In the genomic region with DNA sequence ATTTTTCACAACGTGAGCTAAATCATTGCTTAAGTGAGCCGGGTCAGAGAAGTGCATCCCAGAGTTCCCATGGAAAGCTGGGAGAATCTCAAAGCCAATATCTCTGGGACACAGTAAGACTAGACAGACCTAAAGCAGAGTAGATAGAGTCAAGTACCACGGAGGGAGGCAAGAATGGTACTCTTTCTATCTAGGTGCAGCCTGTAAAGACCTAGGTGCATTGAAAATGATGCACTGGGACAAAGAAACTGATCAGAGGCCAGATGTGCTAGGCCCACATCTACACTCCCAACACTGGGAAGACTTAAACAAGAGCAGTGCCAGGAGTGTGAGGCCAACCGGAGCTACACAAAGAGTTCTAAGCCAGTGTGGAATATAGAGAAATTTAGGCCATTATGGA, we compare ENCODE assay signal across 32 mouse cellular contexts. TPM values are rescaled to one million over a fixed set of nuclear protein-coding genes. Genes with fewer than 3 reads are reported as not detected.
DNase-seq lines count a peak whose midpoint lies in the region; ATAC-seq and TF ChIP-seq lines count a peak whose summit lies in the region.
"Had no signal": no experiment of that assay in that cellular context is flagged by ENCODE, and none has a peak within 500 bp of the region (broad histone marks: within the 10 kb centered on the region; RNA-seq: fewer than 3 reads in every experiment).

No protein-coding gene starts in this region.

- 0 out of 2 replicates have a peak overlapping the region, but pooled peaks have one; percentile 38 for H3K27ac ChIP-seq in midbrain, embryonic 14.5 days (replicated peaks; ENCODE audit: low read depth, low read length)
- H3K27ac ChIP-seq in midbrain, embryonic 13.5 days, result no peak overlapping the region
- peak overlapping the region; percentile 100 for H3K27ac ChIP-seq in thymus, adult 2 months (ENCODE audit: control insufficient read depth, insufficient read depth, low read length)
- H3K27ac ChIP-seq: heart, adult 2 months; hindbrain, embryonic 12.5 days; limb, embryonic 10.5 days; limb, embryonic 15.5 days; liver, embryonic 13.5 days; macrophage; neural tube, embryonic 12.5 days had no signal

- H3K36me3 ChIP-seq in midbrain, embryonic 14.5 days (ENCODE audit: control insufficient read depth, insufficient read depth, low read length), result no peaks in the 10 kb centered on the region
- no peaks in the 10 kb centered on the region for H3K36me3 ChIP-seq in midbrain, embryonic 13.5 days
- peaks cover 62% of the 10 kb centered on the region for H3K36me3 ChIP-seq in thymus, adult 2 months (ENCODE audit: control insufficient read depth, insufficient read depth, low read length)
- H3K36me3 ChIP-seq: hindbrain, embryonic 12.5 days; limb, embryonic 10.5 days; limb, embryonic 15.5 days; liver, embryonic 13.5 days; neural tube, embryonic 12.5 days had no signal

- no peak for TF ChIP-seq POLR2A in thymus, adult 2 months (IDR thresholded peaks at IDR 0.05; ENCODE audit: control insufficient read depth, extremely low read depth, insufficient read depth, low read length, poor library complexity)

- no peak for ATAC-seq in midbrain, embryonic 14.5 days (ENCODE audit: low FRiP score, low TSS enrichment)
- no peak for ATAC-seq in midbrain, embryonic 13.5 days
- ATAC-seq: intestine, postnatal 0 days; Patski had no signal

- DNase-seq in midbrain, embryonic 14.5 days, result no peak
- DNase-seq in thymus, adult 2 months, result no peak
- no peak for DNase-seq in thymus, adult 18-20 months
- DNase-seq in thymus, postnatal 0 days (ENCODE audit: low spot score), result peak; percentile 45
- DNase-seq in embryo, embryonic 10.5 days (ENCODE audit: low spot score), result no peak
- no peak for DNase-seq in cerebellum, postnatal 10 days
- DNase-seq: adrenal gland, postnatal 14 days; B cell, adult 2 months; cerebellum, adult 11 months; cerebellum, adult 9-10 months; heart, adult 2 months; heart, postnatal 36 days; kidney, adult 9 months; kidney, postnatal 10 days; layer of hippocampus, adult 9-11 months; liver, embryonic 13.5 days; lung, adult 2 months; lung, postnatal 10 days; right cerebral cortex, postnatal 4 days had no signal

- TF ChIP-seq CTCF in thymus, adult 2 months (IDR thresholded peaks at IDR 0.05; ENCODE audit: borderline replicate concordance, control insufficient read depth, extremely low read depth, insufficient read depth, low read length, poor library complexity), result no peak

- WGBS in midbrain, embryonic 14.5 days, result 80% methylated on average over 4 of the region's 4 CpGs
- WGBS in midbrain, embryonic 13.5 days, result 74% methylated on average over 4 of the region's 4 CpGs
- WGBS in thymus, adult 2 months, result 19% methylated on average over 4 of the region's 4 CpGs

- H3K27me3 ChIP-seq in midbrain, embryonic 14.5 days (ENCODE audit: control insufficient read depth, insufficient read depth, low read length), result no peaks in the 10 kb centered on the region
- H3K27me3 ChIP-seq in midbrain, embryonic 13.5 days, result 0 out of 2 replicates have a peak, but pooled peaks cover 9% of the 10 kb centered on the region
- no peaks in the 10 kb centered on the region for H3K27me3 ChIP-seq in thymus, adult 2 months (ENCODE audit: control insufficient read depth, insufficient read depth, low read length)
- H3K27me3 ChIP-seq: neural tube, embryonic 12.5 days; Patski had no signal

- H3K4me2 ChIP-seq in midbrain, embryonic 14.5 days (ENCODE audit: low read length), result no peak overlapping the region
- no peak overlapping the region for H3K4me2 ChIP-seq in midbrain, embryonic 13.5 days (replicated peaks)
- H3K4me2 ChIP-seq: hindbrain, embryonic 12.5 days; limb, embryonic 15.5 days; liver, embryonic 13.5 days; neural tube, embryonic 12.5 days had no signal

- no peak overlapping the region for H3K4me3 ChIP-seq in midbrain, embryonic 14.5 days (replicated peaks; ENCODE audit: low read depth, low read length)
- no peak overlapping the region for H3K4me3 ChIP-seq in midbrain, embryonic 13.5 days (replicated peaks)
- peak overlapping the region; percentile 22; the same call in 1 of the 2 replicates for H3K4me3 ChIP-seq in thymus, adult 2 months (ENCODE audit: control insufficient read depth, insufficient read depth, low read length)
- H3K4me3 ChIP-seq: erythroblast, embryonic 14.5 days; heart, adult 2 months; hindbrain, embryonic 12.5 days; limb, embryonic 10.5 days; limb, embryonic 15.5 days; liver, embryonic 13.5 days; neural tube, embryonic 12.5 days had no signal

- H3K4me1 ChIP-seq in midbrain, embryonic 14.5 days (ENCODE audit: control insufficient read depth, insufficient read depth, low read length), result peaks cover 14% of the 10 kb centered on the region
- peaks cover 17% of the 10 kb centered on the region for H3K4me1 ChIP-seq in midbrain, embryonic 13.5 days (replicated peaks)
- no peaks in the 10 kb centered on the region for H3K4me1 ChIP-seq in thymus, adult 2 months (replicated peaks; ENCODE audit: control insufficient read depth, insufficient read depth, low read length)

- no peaks in the 10 kb centered on the region for H3K9me3 ChIP-seq in midbrain, embryonic 14.5 days (ENCODE audit: control insufficient read depth, low read length)
- H3K9me3 ChIP-seq in midbrain, embryonic 13.5 days, result no peaks in the 10 kb centered on the region
- H3K9me3 ChIP-seq: hindbrain, embryonic 12.5 days; limb, embryonic 10.5 days; limb, embryonic 15.5 days; liver, embryonic 13.5 days; neural tube, embryonic 12.5 days had no signal

- H3K9ac ChIP-seq in midbrain, embryonic 14.5 days (replicated peaks; ENCODE audit: low read length), result no peak overlapping the region
- H3K9ac ChIP-seq in midbrain, embryonic 13.5 days (replicated peaks), result no peak overlapping the region
- H3K9ac ChIP-seq: hindbrain, embryonic 12.5 days; limb, embryonic 15.5 days; liver, embryonic 13.5 days; neural tube, embryonic 12.5 days had no signal

RNA-seq across cellular contexts. Expression of a gene that starts 23.7 kb away (rescaled TPM):
- polyA plus RNA-seq in midbrain, embryonic 14.5 days (2014; fragmentation: Nextera tagmentation; extraction: Ambion mirVana), result not detected in 2 replicates
- polyA plus RNA-seq in midbrain, embryonic 13.5 days (2015; fragmentation: Nextera tagmentation; extraction: Ambion mirVana), result not detected in 2 replicates
- polyA plus RNA-seq in thymus, adult 2 months (2012; rRNA removed), result 9.8 and 13.8 TPM in 2 replicates
- polyA plus RNA-seq in thymus, postnatal 0 days (2015; fragmentation: Nextera tagmentation; extraction: Ambion mirVana), result 3.6 and 4.7 TPM in 2 replicates
- polyA plus RNA-seq: embryonic facial prominence, embryonic 14.5 days; erythroblast, embryonic 14.5 days; forebrain, embryonic 11.5 days; forebrain, embryonic 16.5 days; heart, adult 2 months; heart, embryonic 14.5 days; hindbrain, embryonic 12.5 days; limb, embryonic 10.5 days; limb, embryonic 15.5 days; liver, embryonic 13.5 days; macrophage; neural tube, embryonic 12.5 days; Patski had no signal
